Mouse (Mus musculus) testis, postnatal 14 days (tissue): Measurements from ENCODE around the gene Rad51.

Experiments
- DNase-seq: peaks from one replicate; pipeline ENCODE4 v3.0.0; 2021; ENCODE audit warnings: low spot score

Rad51 gene

GRCm38 (mm10) chr2:119112438-119113112, at the start of gene Rad51:
TSS of gene Rad51 (plus strand) at chr2:119112793.
- peak; percentile 89 for DNase-seq

- no peak for DNase-seq
These were observed 40.2 kb upstream of the Rad51 start for GRCm38 (mm10) chr2:119072397-119072796.

- no peak for DNase-seq
These were observed 26.4 kb upstream of the Rad51 start for GRCm38 (mm10) chr2:119086156-119086555.

- DNase-seq = no peak
These were observed 11.0 kb upstream of the Rad51 start for GRCm38 (mm10) chr2:119101552-119101951.

- no peak for DNase-seq
These were observed 6.0 kb upstream of the Rad51 start for GRCm38 (mm10) chr2:119106583-119106982.

GRCm38 (mm10) chr2:119108554-119108953, 4.0 kb upstream of the Rad51 start:
- peak; percentile 72 for DNase-seq

- no peak for DNase-seq
These were observed 1.5 kb upstream of the Rad51 start for GRCm38 (mm10) chr2:119111060-119111459.

- no peak for DNase-seq
These were observed 730 bp downstream of the Rad51 start for GRCm38 (mm10) chr2:119113121-119113925.

- no peak for DNase-seq
These were observed 23.8 kb downstream of the Rad51 start for GRCm38 (mm10) chr2:119136346-119136898.

GRCm38 (mm10) chr2:119145199-119145598, 32.6 kb downstream of the Rad51 start:
- DNase-seq = no peak

GRCm38 (mm10) chr2:119146435-119146834, 33.8 kb downstream of the Rad51 start:
- no peak for DNase-seq

GRCm38 (mm10) chr2:119147160-119147678, 34.6 kb downstream of the Rad51 start:
- DNase-seq = no peak

- DNase-seq = no peak
These were observed 35.2 kb downstream of the Rad51 start for GRCm38 (mm10) chr2:119147775-119148174.

GRCm38 (mm10) chr2:119152255-119152654, 39.7 kb downstream of the Rad51 start:
- DNase-seq = no peak

GRCm38 (mm10) chr2:119154683-119155082, 42.1 kb downstream of the Rad51 start:
- DNase-seq = no peak

- DNase-seq = no peak
These were observed 42.8 kb downstream of the Rad51 start for GRCm38 (mm10) chr2:119155388-119155787.

GRCm38 (mm10) chr2:119156081-119156680, 43.6 kb downstream of the Rad51 start:
- no peak for DNase-seq

GRCm38 (mm10) chr2:119156681-119157572, 44.3 kb downstream of the Rad51 start, which contains the start of gene Rmdn3:
TSS of gene Rmdn3 (minus strand) at chr2:119157034.
- DNase-seq = peak; percentile 94

GRCm38 (mm10) chr2:119157836-119158235, 45.2 kb downstream of the Rad51 start:
- DNase-seq = no peak

- DNase-seq = no peak
These were observed 48.7 kb downstream of the Rad51 start for GRCm38 (mm10) chr2:119161247-119161646.

GRCm38 (mm10) chr2:119163135-119163534, 50.5 kb downstream of the Rad51 start:
- DNase-seq = no peak
